Mouse (Mus musculus) cerebellum, postnatal 36 days (tissue): ENCODE results near the gene Ankrd60.

ENCODE experiments used
- DNase-seq, 2 experiments: peaks; one replicate each; pipeline ENCODE4 v3.0.0; 2021 to 2022; ENCODE audit warnings: mixed read lengths in 2 of 2

Gene Ankrd60

DNA sequence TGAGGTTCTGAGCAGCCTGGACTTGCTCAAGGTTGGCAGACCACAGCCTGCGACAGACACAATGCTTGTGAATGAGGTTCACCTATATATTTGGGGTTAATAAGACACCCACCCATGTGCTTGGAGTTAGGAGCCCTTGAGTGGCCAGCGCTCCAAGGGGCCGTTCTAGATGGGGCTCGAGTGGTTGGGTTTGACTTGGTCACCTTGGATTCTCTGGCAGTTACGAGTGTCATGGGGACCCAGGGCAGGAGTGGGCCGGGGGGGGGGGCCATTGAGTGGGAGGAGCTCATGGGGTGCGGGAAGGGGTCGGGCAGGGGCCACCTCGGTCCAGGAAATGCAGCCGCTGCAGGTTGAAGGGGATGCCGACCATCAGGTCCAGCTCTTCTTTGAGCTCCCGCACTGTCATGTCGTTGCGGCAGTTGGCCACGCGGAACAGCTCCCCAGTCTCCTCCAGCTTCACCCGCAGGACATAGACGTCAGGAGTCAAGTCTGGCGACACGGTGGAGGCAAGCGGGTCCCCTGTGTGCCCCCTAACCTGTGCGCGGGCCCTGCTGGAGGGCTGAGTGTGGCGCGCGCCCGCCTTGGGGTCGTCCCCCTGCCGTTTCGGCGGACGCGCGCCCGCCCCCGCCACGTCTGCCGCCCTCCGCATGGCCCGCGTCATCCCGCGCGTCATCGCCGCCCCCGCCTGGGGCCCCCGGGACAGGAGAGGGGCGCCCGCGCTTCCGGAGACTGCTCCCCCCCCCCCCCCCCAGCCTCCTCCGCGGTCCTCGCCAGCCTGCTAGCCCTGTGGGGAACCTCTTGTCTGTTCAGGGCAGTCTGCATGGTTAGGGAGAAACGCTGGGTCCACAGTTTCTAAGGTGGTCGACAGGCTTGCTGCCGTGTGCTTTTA, at the start of gene Ankrd60:
TSS of gene Ankrd60 (minus strand) at position 697 of the 889 bp plus-strand sequence.
- no peak for DNase-seq

DNA sequence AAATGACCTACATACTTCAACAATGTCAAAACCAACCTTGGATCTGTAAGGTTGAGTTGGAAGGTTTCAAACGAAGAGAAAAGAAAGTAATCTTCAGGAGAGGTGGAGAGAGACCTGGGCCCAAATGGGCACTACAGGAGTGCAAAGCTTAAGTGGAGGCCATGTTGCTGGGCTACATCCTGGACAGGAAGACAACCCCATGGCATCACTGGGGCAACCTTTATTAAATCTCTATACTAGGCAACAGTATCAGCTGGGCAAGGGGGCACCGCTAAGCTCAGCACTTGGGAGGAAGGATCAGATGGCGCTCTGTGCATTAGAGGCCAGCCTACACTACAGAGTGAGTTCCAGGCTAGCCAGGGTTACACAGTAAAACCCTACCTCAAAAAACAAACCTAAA, 47.6 kb upstream of the Ankrd60 start:
- no peak for DNase-seq

DNA sequence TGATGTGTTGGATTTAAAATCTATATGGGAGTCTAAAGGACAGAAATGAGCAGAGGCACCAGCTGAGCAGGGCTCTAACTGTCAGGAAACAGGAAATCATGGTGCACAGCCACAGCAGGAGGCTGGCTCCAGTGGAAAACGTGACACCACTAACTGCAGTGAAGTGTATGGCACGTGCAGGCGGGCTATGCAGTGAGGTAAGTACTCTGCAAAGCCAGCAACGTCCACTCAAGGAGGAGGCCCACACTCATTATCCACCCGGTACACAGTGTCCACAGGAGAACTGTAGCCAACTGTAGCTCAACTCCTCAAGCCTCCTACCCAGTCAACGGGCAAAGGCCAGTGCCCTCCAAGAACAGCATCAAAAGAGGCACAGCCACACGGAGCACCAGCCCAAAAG, 46.5 kb upstream of the Ankrd60 start:
- no peak for DNase-seq

DNA sequence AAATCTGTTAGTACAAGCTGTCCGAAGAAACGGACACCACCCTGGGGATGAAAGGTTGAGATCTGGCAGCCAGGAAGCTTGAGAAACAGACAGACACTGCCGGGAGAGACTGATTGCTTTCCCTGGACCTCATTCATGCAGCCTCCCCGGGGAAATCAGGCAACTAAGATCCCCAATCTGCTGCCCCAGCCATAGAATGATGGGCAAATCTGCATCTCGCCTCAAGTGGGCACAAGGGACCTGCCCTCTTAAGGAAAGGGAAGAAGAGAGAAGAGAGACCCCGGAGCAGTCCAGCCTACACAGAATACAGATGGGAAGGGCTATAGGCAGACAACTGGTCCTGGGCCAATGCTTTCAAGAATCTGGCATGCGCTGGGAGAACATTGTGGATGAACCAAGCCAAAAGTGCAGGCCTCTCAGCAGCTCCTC, 44.0 kb upstream of the Ankrd60 start:
- DNase-seq = no peak

DNA sequence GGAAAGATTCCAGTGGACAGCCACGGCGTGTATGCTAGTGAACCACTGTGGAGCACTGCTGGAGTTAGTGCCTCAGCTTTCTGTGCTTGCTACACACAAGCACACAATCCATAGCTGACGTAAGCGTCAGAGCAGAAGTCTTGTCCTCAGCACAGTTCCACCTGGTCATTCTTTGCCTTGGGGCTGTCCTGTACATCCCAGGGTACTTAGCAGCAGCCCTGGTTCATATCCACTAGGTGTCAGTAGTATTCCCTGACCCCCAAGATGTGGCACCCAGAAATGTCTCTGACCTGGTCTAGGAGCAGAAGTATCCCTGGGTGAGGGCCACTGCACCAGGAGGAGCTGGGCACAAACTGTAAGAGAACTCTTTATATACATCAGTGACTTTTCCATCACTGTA, 42.5 kb upstream of the Ankrd60 start:
- no peak for DNase-seq

DNA sequence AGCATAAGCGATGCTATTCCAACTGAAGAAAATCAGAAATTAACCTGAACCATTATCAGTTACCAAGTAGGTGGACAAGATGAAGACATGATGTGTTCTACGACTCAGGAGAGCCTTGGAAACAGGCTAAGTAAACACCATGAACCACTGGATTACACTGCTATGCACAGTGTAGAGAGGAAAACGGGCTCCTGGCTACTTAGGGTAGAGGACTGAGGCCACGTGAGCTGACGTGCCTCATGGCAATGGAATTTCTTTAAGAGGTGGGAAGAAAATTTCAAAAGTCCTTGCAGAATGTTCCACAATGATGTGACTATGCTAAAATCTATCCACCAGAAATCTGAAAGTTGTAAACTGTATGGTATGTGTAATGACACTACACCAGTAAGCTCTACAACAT, 41.0 kb upstream of the Ankrd60 start:
- DNase-seq = no peak

DNA sequence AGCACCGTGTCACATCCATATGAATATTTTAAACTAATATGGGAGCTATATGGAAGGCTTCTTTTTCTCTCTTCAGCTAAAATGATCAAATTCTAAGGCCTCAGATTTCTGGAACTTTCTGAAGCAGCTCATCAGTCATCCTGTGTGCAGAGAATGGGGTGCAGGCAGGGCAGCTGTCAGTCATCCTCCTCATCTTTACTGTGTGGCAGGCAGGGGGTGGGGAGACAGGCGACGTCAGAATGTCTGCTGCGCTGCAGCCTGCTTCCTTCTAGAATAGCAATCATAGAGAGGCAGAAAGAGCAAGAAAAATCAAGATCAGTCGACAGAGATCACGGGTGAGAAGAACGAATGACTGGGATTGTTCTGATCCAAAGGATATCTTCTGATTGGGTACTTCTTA, 38.0 kb upstream of the Ankrd60 start:
- no peak for DNase-seq

DNA sequence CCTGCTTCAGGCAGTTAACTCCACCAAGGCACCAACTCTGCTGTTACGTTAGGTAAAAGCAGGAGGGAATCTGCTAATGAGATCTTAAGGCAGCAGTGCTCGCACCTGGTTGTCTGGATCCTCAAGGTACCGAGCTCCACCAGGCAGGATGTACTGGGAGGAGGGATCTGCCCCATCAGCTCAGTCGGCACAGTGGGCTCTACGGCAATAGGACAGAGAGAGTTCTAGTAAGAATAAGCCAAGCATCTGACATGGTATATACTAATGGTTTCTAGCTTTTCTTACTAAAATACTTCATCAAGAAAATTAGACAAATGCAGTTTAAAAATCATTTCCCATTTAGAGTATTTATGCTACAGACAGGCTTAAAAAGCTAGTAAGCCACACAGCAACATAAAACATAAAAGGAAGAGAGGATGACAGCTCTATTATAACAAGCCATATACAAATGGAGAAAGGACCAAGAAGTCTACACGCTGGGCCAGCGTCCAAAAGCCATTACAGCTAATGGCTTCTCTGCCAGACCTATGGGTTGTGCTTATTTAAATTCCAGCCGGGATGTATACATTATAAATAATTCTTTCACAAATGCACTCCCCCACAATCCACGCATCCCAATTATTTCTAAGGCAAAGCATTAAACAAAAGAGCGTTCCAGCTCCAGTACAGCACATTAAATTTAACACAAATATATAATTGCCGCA, 37.4 kb upstream of the Ankrd60 start:
- no peak for DNase-seq

DNA sequence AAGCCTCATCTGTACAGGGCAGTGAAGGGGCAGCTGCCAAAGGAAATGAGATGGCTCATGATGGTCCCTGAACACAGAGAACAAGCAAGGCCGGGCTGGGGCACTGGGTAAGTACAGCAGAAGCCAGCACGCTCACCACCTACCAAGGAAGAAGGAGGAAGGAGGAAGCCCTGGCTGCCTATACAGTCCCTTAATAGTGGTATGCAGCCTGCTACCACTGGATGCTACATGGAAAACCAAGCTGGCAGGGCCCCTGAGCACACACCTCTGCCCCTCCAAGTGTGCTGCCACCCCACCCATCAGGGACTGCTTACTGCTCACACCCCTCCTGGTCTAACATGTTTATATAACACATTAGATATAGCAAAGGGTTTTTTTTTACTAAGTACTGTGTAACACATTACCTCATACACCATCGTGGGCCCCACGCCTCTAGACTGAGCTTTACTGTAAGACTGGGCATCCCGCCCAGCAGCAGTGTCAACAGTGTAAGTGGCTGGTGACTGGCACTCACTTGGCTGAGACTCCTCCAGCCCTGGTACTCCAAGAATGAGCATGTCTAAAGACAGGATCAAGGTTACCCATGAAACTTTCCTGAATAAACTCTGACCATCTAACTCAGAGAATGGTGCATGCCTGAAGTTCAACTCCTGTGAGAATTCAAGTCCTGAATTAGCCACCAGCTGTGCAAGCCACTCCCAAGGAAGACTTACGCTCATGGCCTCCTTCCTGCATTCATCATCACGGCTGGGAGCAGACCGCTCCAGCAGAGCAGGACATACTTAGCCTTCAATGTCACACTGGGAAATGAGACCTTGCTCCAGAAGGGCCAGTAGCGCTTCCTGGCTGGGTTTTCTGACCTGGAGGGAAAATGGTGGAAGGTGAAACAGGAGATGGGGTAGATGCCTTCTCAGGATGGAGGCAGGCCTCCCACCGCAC, 30.1 kb upstream of the Ankrd60 start:
- DNase-seq = no peak

DNA sequence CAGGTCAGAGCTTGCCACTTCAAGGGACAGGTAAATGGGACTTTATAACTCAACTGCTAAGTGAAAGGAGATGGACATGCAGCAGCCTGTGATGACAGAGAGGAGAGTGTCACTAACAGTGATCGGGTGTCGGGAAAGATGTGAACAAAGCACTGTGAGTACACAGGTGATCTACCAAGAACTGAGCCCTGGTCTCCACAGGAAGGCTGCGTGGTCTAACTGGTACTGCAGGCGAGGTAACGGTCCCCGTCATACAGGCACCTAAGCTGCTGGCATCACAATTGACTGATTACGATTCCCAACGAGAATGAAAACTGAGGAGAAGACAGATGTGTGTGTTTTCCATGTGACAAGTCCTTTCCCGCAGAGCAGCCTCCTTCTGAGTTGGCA, 28.2 kb upstream of the Ankrd60 start:
- DNase-seq = no peak

DNA sequence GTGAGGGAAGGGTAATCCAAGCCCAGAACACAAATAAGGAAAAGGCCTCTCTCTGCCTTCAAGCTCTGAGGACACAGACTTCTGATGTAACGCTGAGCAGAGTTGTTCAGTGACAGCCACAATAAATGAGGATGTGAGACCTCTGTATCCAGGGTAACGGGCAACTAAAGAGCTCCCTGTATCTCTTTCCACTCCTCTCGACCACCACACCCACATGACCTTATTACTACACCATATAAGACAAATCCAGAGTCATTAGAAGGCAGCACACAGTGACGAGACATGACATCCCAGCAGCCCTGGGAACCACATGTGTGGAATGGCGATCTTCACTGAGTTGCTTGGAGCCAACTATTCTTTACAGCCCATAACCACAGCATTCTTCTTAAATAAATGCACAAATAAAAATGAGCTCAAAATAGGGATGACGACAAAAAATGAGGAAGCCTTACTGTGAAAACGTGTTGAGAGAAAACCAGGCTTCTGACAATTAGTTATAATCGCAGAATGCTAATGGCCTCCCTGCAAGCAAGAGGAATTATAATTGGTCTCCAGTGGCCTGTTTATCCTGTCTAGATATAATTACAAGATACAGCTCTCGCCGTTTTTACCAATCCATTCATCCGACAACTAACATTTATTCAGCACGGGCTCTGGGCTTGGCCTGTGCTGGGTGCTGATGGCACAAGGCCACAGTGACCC, 27.7 kb upstream of the Ankrd60 start:
- no peak for DNase-seq

DNA sequence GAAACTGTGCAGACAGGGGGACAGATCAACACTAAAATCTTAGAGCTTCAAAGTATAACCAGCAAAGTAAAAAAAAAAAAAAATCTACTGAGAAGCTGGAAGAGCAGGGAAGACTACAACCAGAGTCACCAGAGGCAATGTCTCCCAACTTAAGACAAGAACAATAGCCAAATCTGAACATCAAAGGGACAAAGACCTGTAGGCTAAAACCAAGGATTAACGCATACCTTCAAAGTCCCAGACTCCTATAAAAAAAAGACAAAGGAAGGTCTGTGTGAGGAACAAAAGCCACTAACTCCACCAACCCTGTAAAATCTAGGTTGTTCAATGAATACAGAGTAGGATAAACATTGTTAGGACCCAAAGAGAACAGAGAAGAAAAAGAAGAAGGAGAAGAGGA, 23.7 kb upstream of the Ankrd60 start:
- DNase-seq = no peak

DNA sequence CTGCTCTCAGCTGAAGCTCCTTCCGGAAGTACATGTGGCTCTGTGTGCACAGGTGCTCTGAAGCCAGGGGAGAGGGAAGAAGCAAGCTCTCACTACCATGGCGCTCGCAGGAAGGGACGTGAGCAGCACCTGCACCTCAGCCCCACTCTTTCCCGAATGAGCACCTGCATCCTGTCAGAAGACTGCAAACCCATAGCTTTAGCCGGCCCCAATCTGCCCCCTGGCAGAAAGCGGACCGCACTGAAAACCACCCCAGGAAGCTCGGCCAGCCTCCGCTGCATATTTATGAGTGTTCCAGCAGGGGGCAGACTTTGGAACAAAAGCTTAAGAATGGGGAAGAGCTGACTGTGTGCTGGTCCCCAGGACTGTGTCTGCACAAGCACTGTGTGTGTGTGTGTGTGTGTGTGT, 17.2 kb upstream of the Ankrd60 start:
- no peak for DNase-seq

DNA sequence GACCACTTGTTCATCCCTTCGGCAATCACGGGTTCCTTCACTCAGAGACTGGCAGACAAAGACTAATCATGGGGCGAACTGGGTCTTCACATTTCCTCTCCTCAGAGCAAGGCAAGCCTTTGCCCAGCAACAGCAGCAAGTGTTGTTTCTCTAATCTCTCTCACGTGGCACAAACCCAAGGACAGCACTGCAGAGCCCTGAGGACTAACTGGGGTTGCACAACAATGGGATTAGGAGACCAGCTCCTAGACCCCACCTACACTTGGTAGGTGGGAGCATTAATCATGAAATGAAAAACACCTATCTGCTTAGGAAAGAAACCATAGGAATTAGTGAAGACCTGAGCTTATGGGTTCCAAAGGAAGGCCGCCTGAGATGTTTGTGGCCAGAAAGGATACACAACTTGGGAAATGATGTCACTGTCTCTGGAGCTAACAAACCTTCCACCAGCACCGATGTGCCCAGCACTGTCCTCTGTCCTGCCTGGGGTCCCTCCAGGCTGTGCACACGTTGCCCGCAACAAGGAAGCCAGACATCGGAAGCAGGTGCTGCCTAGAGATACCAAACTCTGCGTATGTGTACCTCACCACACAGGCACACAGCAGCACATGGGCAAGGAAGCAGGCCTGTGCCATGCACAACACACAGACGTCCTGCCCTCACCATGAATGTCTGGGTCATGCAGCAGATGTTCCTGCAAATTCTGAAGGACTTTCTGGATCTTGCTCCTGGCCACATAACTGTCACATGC, 16.3 kb upstream of the Ankrd60 start:
- no peak for DNase-seq

DNA sequence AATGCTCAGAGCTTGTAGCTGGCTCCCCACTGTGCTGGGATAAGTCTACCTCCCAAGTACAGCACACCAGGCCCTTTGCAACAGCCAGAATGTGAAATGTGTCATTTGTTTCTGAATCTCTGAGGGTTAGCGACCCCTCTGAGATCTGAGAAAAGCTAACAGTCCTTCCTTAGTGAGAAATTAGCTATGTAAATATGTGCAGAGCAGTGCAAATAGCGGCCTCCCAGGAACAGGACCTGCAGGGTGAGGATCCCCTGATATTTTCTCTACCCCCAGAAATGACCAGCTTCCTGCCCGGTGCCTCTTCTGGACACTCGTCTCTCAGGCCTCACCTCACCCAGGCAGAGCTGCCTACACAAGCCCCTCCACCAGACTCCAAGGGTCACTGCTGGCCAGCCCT, 15.7 kb upstream of the Ankrd60 start:
- no peak for DNase-seq

DNA sequence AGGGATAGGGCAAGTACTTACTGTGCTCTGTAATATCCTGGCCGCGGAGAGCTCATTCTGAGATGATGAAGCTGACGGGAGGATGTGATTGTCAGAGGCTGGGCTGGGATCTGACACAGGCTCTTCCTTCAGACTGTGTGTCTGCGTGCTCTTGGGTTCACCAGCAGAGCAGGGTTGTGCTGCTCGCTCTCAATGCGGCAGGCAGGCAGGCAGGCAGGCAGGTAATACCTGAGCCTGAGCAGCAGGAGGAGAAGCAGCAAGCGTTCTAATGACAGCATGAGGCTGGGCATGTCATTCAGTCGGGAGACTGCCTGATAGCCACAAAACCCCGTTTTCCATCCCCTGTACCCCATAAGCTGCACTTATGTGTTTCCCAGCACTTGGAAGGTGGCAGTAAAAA, 14.6 kb upstream of the Ankrd60 start:
- DNase-seq = no peak

DNA sequence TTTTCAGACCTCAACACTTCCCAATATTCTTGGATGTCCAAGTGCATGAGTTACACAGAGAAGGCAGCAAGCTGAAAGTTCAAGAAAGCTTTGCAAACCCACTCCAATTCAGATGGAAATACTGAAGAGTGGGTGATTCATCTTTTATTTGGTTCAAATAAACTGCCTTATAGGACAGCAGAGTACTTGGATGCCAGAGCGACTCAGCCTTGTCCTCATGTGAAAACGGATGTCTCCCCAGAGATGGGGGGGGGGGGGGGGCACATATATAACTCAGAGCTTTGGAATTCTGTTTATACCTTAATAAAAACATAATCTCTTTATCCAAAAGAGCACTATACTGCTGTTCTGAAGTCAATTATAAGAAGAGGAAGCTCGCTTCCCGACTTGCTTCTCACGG, 9.2 kb upstream of the Ankrd60 start:
- no peak for DNase-seq

DNA sequence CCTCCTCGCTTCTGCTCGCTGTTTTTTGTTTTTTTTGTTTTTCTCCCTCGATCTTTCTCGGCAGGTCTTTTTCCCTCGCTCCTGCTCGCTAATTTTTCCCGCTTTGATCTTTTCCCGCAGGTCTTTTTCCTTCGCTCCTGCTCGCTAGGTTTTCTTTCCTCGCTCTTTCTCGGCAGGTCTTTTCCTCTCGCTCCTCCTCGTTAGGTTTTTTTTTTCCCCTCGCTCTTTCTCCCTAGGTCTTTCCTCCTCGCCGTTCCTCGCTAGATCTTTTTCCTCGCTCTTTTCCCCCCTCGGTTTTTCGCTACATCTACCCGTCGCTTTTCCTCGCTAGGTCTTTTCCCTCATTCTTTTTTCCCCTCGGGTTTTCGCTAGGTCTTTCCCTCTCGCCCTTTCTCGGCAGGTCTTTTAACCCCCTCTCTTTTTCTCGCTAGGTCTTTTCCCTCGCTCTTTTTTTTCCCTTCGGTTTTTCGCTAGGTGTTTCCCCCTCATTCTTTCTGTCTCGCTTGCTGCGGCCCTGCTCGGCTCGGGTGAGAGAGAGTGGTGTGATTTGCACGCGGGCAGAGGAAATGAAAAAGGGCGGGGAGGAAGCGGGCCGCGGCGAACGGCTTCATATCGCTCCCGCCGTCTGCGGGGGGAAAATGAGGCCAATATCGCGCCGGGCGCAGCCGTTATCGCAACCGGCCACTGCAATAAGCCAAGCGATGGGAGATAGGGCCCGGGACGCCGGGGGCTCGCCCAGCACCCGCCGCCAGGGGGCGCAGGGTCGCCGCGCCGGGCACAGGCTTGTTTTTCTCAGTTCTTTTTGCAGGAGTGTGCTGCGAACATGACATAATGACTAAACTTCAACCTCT, 8.2 kb upstream of the Ankrd60 start:
- DNase-seq = peak; percentile 68

DNA sequence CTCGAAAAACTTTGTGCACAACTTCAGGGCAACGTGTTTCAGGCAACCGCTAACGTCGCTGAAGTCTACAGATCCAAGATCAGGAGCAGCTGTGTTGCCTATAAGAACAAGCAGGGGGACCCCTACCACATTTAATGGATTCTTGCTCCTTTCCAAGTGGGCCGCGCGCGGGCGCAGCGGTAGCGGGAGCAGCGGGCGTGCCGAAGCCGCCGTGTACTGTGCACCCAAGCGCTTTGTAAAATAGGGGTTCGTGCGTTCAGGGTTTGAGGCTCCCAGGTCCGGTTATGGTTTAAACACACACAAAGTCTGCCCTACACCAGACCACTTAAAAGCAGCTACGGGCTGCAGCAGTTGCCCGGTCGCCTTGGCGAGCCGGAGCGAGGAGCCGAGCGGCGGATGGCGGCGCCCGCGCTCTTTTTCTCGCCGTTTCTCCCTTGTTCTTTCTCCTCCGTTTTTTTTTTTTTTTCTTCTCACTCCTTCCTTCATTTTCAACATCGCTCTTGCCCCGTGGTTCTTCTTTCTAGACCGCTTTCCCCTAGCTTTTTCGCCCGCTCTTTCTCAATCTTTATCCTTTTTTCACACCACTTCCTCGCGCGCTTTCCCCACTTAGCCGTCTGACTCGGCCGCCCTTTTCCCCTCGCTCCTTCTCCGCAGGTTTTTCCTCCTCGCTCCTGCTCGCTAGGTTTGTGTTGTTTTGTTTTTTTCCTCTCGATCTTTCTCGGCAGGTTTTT, 7.4 kb upstream of the Ankrd60 start:
- DNase-seq = peak in 1 of 2 experiments; percentile 5

DNA sequence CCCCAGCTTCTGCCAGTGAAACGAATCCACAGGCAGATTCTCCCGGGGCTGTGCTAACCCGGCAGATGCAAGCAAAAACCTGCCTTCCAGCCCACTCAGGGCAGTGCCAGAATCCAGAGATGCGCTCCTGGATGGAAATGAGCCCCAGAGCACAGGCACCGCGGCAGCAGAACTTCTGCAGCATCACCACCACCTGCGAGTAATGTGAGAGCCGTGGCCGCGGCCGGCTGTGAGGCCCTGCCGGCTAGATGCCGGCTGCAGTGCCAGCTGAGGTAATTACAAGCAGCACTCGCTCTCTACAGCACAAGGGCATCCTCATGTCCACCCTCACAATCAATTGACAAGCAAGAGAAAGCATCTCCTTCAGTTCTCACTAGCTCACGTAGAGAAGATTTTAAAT, 6.2 kb upstream of the Ankrd60 start:
- no peak for DNase-seq
